Mouse (Mus musculus) intestine, embryonic 14.5 days (tissue): ENCODE measurements around the gene Rbm18. TPM values are rescaled to one million over a fixed set of nuclear protein-coding genes. Genes with fewer than 3 reads are reported as not detected.

ENCODE experiments used
- ATAC-seq: fragments of 200-750 bp; cut with Nextera tagmentation; replicated peaks from 2 replicates; pipeline ENCODE4 v1.8.0; 2017; ENCODE audit warnings: low read depth, moderate number of reproducible peaks, moderate TSS enrichment, moderate library complexity; ENCODE audit not compliant: low FRiP score, low TSS enrichment
- DNase-seq: peaks from one replicate; pipeline ENCODE4 v3.0.0-alpha.2; 2018; ENCODE audit warnings: low spot score
- H3K27ac ChIP-seq: fragments of 300-500 bp; sonication (generic); 2 replicates; pipeline ENCODE4 v1.5.1; 2014; ENCODE audit warnings: low read depth, mild to moderate bottlenecking, control low read depth
- H3K27me3 ChIP-seq: fragments of 300-500 bp; sonication (generic); replicated peaks from 2 replicates; pipeline ENCODE4 v1.6.1; 2014; ENCODE audit warnings: low read length, control low read depth; ENCODE audit not compliant: control insufficient read depth, insufficient read depth
- H3K36me3 ChIP-seq: fragments of 300-500 bp; sonication (generic); 2 replicates; pipeline ENCODE4 v1.6.1; 2014; ENCODE audit warnings: low read length, control low read depth; ENCODE audit not compliant: control insufficient read depth, insufficient read depth
- H3K4me1 ChIP-seq: fragments of 300-500 bp; sonication (generic); replicated peaks from 2 replicates; pipeline ENCODE4 v1.6.1; 2014; ENCODE audit warnings: low read length, control low read depth, mixed read lengths; ENCODE audit not compliant: control insufficient read depth, insufficient read depth
- H3K4me2 ChIP-seq: fragments of 300-500 bp; sonication (generic); 2 replicates; pipeline ENCODE4 v1.6.1; 2014; ENCODE audit warnings: low read length
- H3K4me3 ChIP-seq: fragments of 300-500 bp; sonication (generic); 2 replicates; pipeline ENCODE4 v1.5.1; 2014; ENCODE audit warnings: low read depth, low read length, control low read depth, mixed read lengths
- H3K9ac ChIP-seq: fragments of 300-500 bp; sonication (generic); 2 replicates; pipeline ENCODE4 v1.6.1; 2014; ENCODE audit warnings: mild to moderate bottlenecking, low read length
- H3K9me3 ChIP-seq: fragments of 300-500 bp; sonication (generic); 2 replicates; pipeline ENCODE4 v1.6.1; 2016; ENCODE audit warnings: low read length, control low read depth; ENCODE audit not compliant: control insufficient read depth
- WGBS: fragments of 180-500 bp; shearing (Covaris S2); extraction: QIAGEN DNeasy Blood & Tissue Kit; methylation state at CpG from one replicate; pipeline ENCODE4 v1.1.7; 2014; 5-methylcytosine and 5-hydroxymethylcytosine counted together
- polyA plus RNA-seq: library from polyadenylated mRNA; unstranded; fragments of >200 nt; fragmentation: Nextera tagmentation; extraction: Ambion mirVana; gene quantifications from 2 replicates; pipeline ENCODE4 v1.2.1, GENCODE M21; 2014

The Rbm18 gene
- polyA plus RNA-seq, 1 experiment from 2014 or later: 63.3 TPM

GRCm38 (mm10) chr2:36071660-36072305, 64.8 kb downstream of the Rbm18 start:
- WGBS: 70% methylated on average over 8 of the region's 8 CpGs
- H3K36me3 ChIP-seq: no peaks in the 10 kb centered on the region

DNA sequence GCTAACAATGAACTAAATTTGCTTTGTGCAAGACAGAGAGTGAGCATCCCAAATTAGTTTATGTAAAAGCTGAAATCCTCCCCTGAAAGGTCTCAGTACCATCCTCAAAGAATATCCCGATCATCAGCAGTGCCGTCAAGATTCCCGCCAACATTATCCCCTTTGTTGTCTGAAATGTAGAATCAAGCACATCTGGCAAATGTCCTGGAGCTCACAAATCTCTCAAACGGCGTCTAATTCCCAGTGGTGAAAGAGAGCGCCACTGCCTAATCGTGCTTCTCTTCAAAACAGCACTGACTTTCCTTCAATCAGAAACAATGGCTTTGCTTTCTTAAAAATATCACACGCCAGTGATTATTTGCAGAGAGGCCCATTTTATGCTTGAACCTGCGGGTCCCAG, 69.4 kb downstream of the Rbm18 start:
- Histone ChIP-seq H3K4me1 (no peaks in the 10 kb centered on the region), H3K27ac (no peak overlapping the region), H3K4me2 (no peak overlapping the region), H3K27me3 (no peaks in the 10 kb centered on the region), H3K9me3 (no peaks in the 10 kb centered on the region), H3K9ac (no peak overlapping the region), H3K36me3 (no peaks in the 10 kb centered on the region), H3K4me3 (no peak overlapping the region)
- DNase-seq (no peak), ATAC-seq (no peak)
- 59% methylated on average over 9 of the region's 9 CpGs for WGBS

More at GRCm38 (mm10) chr2:36071660-36072305, 64.8 kb downstream of the Rbm18 start:
- Histone ChIP-seq H3K9ac (no peak overlapping the region), H3K9me3 (no peaks in the 10 kb centered on the region), H3K4me2 (no peak overlapping the region), H3K27ac (no peak overlapping the region), H3K27me3 (no peaks in the 10 kb centered on the region), H3K4me3 (no peak overlapping the region), H3K4me1 (no peaks in the 10 kb centered on the region)
- DNase-seq (no peak), ATAC-seq (no peak)

Other genes starting within 250 kb of the Rbm18 start
- gene Ttll11, start 156.9 kb downstream of the Rbm18 start, polyA plus RNA-seq: 0.51 and 0.92 TPM in 2 replicates
- gene Ndufa8, start 87.4 kb downstream of the Rbm18 start, polyA plus RNA-seq: 273 and 289 TPM in 2 replicates
- 0.35 TPM in 1 of 2 replicates, not detected in the other for gene Morn5, start 87.3 kb downstream of the Rbm18 start, polyA plus RNA-seq
- 1.5 and 2.0 TPM in 2 replicates for gene Lhx6, start 31.4 kb downstream of the Rbm18 start, polyA plus RNA-seq
- 33.3 and 38.3 TPM in 2 replicates for gene Mrrf, start 384 bp downstream of the Rbm18 start, polyA plus RNA-seq
- gene Ptgs1, start 93.7 kb upstream of the Rbm18 start, polyA plus RNA-seq: 25.1 and 26.1 TPM in 2 replicates
- gene Olfr338, start 236.7 kb upstream of the Rbm18 start, polyA plus RNA-seq: 0.05 TPM in 1 of 2 replicates, not detected in the other